Mouse (Mus musculus): Measurements from ENCODE around the gene Kazald1.

Kazald1 gene

GRCm38 (mm10) chr19:45047935-45048643, 27.0 kb upstream of the Kazald1 start:
- peak; percentile 78 for DNase-seq (ENCODE audit: extremely low read depth, low read depth)

- no peak for DNase-seq (ENCODE audit: extremely low read depth, low read depth)
These were observed 26.2 kb upstream of the Kazald1 start for GRCm38 (mm10) chr19:45048644-45049365.

GRCm38 (mm10) chr19:45049523-45049922, 25.5 kb upstream of the Kazald1 start:
- no peak for DNase-seq (ENCODE audit: extremely low read depth, low read depth)

GRCm38 (mm10) chr19:45053451-45053850, 21.6 kb upstream of the Kazald1 start:
- DNase-seq (ENCODE audit: extremely low read depth, low read depth) = no peak

- DNase-seq (ENCODE audit: extremely low read depth, low read depth) = no peak
These were observed 19.9 kb upstream of the Kazald1 start for GRCm38 (mm10) chr19:45054892-45055690.

GRCm38 (mm10) chr19:45056364-45056763, 18.7 kb upstream of the Kazald1 start:
- DNase-seq (ENCODE audit: extremely low read depth, low read depth) = peak; percentile 68

GRCm38 (mm10) chr19:45056908-45057698, 17.9 kb upstream of the Kazald1 start:
- no peak for DNase-seq (ENCODE audit: extremely low read depth, low read depth)

GRCm38 (mm10) chr19:45057724-45058112, 17.3 kb upstream of the Kazald1 start:
- DNase-seq (ENCODE audit: extremely low read depth, low read depth) = no peak

GRCm38 (mm10) chr19:45058113-45058839, 16.8 kb upstream of the Kazald1 start:
- peak; percentile 96 for DNase-seq (ENCODE audit: extremely low read depth, low read depth)

GRCm38 (mm10) chr19:45058841-45059240, 16.2 kb upstream of the Kazald1 start:
- no peak for DNase-seq (ENCODE audit: extremely low read depth, low read depth)

- no peak for DNase-seq (ENCODE audit: extremely low read depth, low read depth)
These were observed 11.3 kb upstream of the Kazald1 start for GRCm38 (mm10) chr19:45063565-45064292.

GRCm38 (mm10) chr19:45065226-45065625, 9.8 kb upstream of the Kazald1 start:
- DNase-seq (ENCODE audit: extremely low read depth, low read depth) = no peak

- DNase-seq (ENCODE audit: extremely low read depth, low read depth) = no peak
These were observed 7.9 kb upstream of the Kazald1 start for GRCm38 (mm10) chr19:45067170-45067569.

- DNase-seq (ENCODE audit: extremely low read depth, low read depth) = no peak
These were observed 7.1 kb upstream of the Kazald1 start for GRCm38 (mm10) chr19:45067758-45068510.

- peak; percentile 91 for DNase-seq (ENCODE audit: extremely low read depth, low read depth)
These were observed 1.0 kb upstream of the Kazald1 start for GRCm38 (mm10) chr19:45073871-45074542.

GRCm38 (mm10) chr19:45075323-45076035, 438 bp downstream of the Kazald1 start:
- peak; percentile 51 for DNase-seq (ENCODE audit: extremely low read depth, low read depth)

- no peak for DNase-seq (ENCODE audit: extremely low read depth, low read depth)
These were observed 1.1 kb downstream of the Kazald1 start for GRCm38 (mm10) chr19:45076036-45076575.

All from MEL-GATA-1-ER (cell line).